Mouse (Mus musculus): ENCODE measurements around the gene Gm5930. TPM values are rescaled to one million over a fixed set of nuclear protein-coding genes. Genes with fewer than 3 reads are reported as not detected.

Gene Gm5930
- polyA plus RNA-seq (2015; fragmentation: Nextera tagmentation; extraction: Ambion mirVana): not detected in 2 replicates

DNA sequence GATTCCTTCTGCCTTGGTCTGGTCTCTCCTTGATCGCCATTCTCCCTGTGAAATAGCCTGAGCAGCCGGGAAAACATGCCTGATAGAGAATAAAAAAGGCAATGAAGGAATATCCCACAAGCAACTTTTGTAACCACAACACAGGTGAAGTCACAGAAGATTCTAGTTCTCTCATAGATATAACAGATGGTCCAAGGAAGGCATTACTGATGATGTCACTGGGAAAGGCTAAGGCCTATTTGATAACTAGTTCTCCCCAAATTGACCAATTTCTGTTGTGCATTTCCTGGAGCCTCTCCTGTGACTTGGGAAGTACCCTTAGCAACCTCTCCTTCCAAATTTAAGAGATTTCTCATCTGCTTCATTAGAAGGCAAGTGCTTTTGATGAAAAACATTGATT, at the start of gene Gm5930:
Gene Gm5930, minus strand, starts transcription at position 101 of the 400 bp plus-strand sequence.

DNA sequence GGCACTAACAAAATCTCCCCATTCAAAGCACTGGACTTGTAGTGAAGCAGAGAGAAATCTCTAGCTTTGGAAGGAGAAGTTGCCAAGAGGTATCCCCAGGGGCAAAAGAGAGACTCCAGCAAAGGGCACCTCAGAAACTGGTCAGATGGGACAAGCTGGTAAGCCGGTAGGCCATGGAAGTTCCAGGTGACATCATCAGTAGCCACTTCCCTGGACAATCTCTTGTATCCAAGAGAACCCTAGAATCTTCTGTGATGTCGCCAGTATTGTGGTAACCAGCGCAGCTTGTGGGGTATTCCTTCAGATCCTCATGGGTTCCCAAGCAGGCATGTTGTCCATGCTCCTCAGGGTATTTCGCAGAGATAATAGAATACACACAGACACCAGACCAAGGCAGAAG, 26.7 kb upstream of the Gm5930 start, which contains the start of gene Gm8229:
Gene Gm8229, plus strand, starts transcription at position 301 of the 400 bp plus-strand sequence.

GRCm38 (mm10) chr14:44285280-44285679, 53.1 kb downstream of the Gm5930 start, which contains the start of gene Gm8220:
Gene Gm8220, plus strand, starts transcription at chr14:44285580.

Other genes with a start within 250 kb of the Gm5930 start
- gene Ear2, start 235.9 kb downstream of the Gm5930 start, polyA plus RNA-seq (2015; fragmentation: Nextera tagmentation; extraction: Ambion mirVana): 0.26 TPM in 1 of 2 replicates, not detected in the other
- not detected in 2 replicates for gene Gm3327, start 214.7 kb downstream of the Gm5930 start, polyA plus RNA-seq (2015; fragmentation: Nextera tagmentation; extraction: Ambion mirVana)
- not detected in 2 replicates for gene Gm8212, start 140.9 kb downstream of the Gm5930 start, polyA plus RNA-seq (2015; fragmentation: Nextera tagmentation; extraction: Ambion mirVana)
- not detected in 2 replicates for gene 4930503E14Rik, start 125.3 kb downstream of the Gm5930 start, polyA plus RNA-seq (2015; fragmentation: Nextera tagmentation; extraction: Ambion mirVana)
- not detected in 2 replicates for gene Gm8220, start 53.0 kb downstream of the Gm5930 start, polyA plus RNA-seq (2015; fragmentation: Nextera tagmentation; extraction: Ambion mirVana)
- not detected in 2 replicates for gene Gm8229, start 26.8 kb upstream of the Gm5930 start, polyA plus RNA-seq (2015; fragmentation: Nextera tagmentation; extraction: Ambion mirVana)
- not detected in 2 replicates for gene Gm3371, start 72.1 kb upstream of the Gm5930 start, polyA plus RNA-seq (2015; fragmentation: Nextera tagmentation; extraction: Ambion mirVana)
- not detected in 2 replicates for gene Gm8232, start 95.1 kb upstream of the Gm5930 start, polyA plus RNA-seq (2015; fragmentation: Nextera tagmentation; extraction: Ambion mirVana)
- gene BC061237, start 153.9 kb upstream of the Gm5930 start, polyA plus RNA-seq (2015; fragmentation: Nextera tagmentation; extraction: Ambion mirVana): not detected in 2 replicates
- not detected in 2 replicates for gene Gm17093, start 179.7 kb upstream of the Gm5930 start, polyA plus RNA-seq (2015; fragmentation: Nextera tagmentation; extraction: Ambion mirVana)
- gene Gm8247, start 244.6 kb upstream of the Gm5930 start, polyA plus RNA-seq (2015; fragmentation: Nextera tagmentation; extraction: Ambion mirVana): not detected in 2 replicates

All from skeletal muscle tissue, postnatal 0 days (tissue).